Mouse (Mus musculus) cortical plate, adult 2 months (tissue): ENCODE measurements at regions not wholly inside any gene's neighbourhood (a gene's known extent, or its start where the extent isn't known, plus 50 kb on each side); places are given as distances from the start of the nearest gene placed in this dataset.

ENCODE experiments used
- CTCF ChIP-seq: fragments of 200-500 bp; IDR thresholded peaks from 2 replicates; pipeline ENCODE4 v1.5.1; 2011; ENCODE audit warnings: mild to moderate bottlenecking, control low read depth, low read length; ENCODE audit not compliant: insufficient read depth; ENCODE audit errors: extremely low read depth
- POLR2A ChIP-seq: fragments of 200-500 bp; IDR thresholded peaks from 2 replicates; pipeline ENCODE4 v1.6.1; 2011; ENCODE audit warnings: mild to moderate bottlenecking, low read length, control low read depth; ENCODE audit not compliant: insufficient read depth; ENCODE audit errors: extremely low read depth

GRCm38 (mm10) chr13:110902994-110903644 is 351.7 kb upstream of the Actbl2 start:
- TF ChIP-seq CTCF (no peak), POLR2A (no peak)
